Mouse (Mus musculus) gastrocnemius, adult 8-10 months (tissue): ENCODE data around the gene Rab11fip5. TPM values are rescaled to one million over a fixed set of nuclear protein-coding genes. Genes with fewer than 3 reads are reported as not detected.
A peak's percentile ranks its signal among the peaks of the same experiment; 100 is the strongest.

Source experiments
- DNase-seq, 2 experiments: peaks; one replicate each; pipeline ENCODE4 v3.0.0; 2022; ENCODE audit warnings: low spot score in 2 of 2
- total RNA-seq, 4 experiments: library from RNA; stranded (reverse); gene quantifications; 2 replicates each; pipeline ENCODE4 v1.2.4; 2022

The Rab11fip5 gene
- 10 to 100 TPM; 23.8 to 35.6 (median 30.0) TPM for total RNA-seq

- DNase-seq = no peak
Observed at GRCm38 (mm10) chr6:85373951-85374733, at the start of gene Rab11fip5. Rab11fip5 (minus strand) TSS chr6:85374634.

- no peak for DNase-seq
Observed at GRCm38 (mm10) chr6:85423836-85424379, 49.5 kb upstream of the Rab11fip5 start, which contains the start of gene Noto. Noto (plus strand) TSS chr6:85423886.

GRCm38 (mm10) chr6:85419150-85419549 is 44.7 kb upstream of the Rab11fip5 start:
- DNase-seq = no peak

- DNase-seq = no peak
Observed at GRCm38 (mm10) chr6:85415829-85416228, 41.4 kb upstream of the Rab11fip5 start.

- DNase-seq = no peak
Observed at GRCm38 (mm10) chr6:85410771-85411273, 36.4 kb upstream of the Rab11fip5 start.

GRCm38 (mm10) chr6:85409003-85409402 is 34.6 kb upstream of the Rab11fip5 start:
- DNase-seq = no peak

- DNase-seq = no peak
Observed at GRCm38 (mm10) chr6:85403039-85403438, 28.6 kb upstream of the Rab11fip5 start.

- no peak for DNase-seq
Observed at GRCm38 (mm10) chr6:85402613-85403012, 28.2 kb upstream of the Rab11fip5 start.

GRCm38 (mm10) chr6:85399715-85400114 is 25.3 kb upstream of the Rab11fip5 start:
- no peak for DNase-seq

- DNase-seq = no peak
Observed at GRCm38 (mm10) chr6:85397165-85397564, 22.7 kb upstream of the Rab11fip5 start.

- DNase-seq = no peak
Observed at GRCm38 (mm10) chr6:85395360-85395759, 20.9 kb upstream of the Rab11fip5 start.

- peak; percentile 26 to 34 for DNase-seq
Observed at GRCm38 (mm10) chr6:85391803-85392202, 17.4 kb upstream of the Rab11fip5 start.

GRCm38 (mm10) chr6:85388608-85389007 is 14.2 kb upstream of the Rab11fip5 start:
- DNase-seq = no peak

GRCm38 (mm10) chr6:85382791-85383190 is 8.4 kb upstream of the Rab11fip5 start:
- no peak for DNase-seq

GRCm38 (mm10) chr6:85381648-85382020 is 7.2 kb upstream of the Rab11fip5 start:
- no peak for DNase-seq

GRCm38 (mm10) chr6:85380901-85381647 is 6.6 kb upstream of the Rab11fip5 start:
- DNase-seq = no peak

- peak; percentile 76 to 77 for DNase-seq
Observed at GRCm38 (mm10) chr6:85380201-85380900, 5.9 kb upstream of the Rab11fip5 start.

- DNase-seq = no peak
Observed at GRCm38 (mm10) chr6:85378629-85379028, 4.2 kb upstream of the Rab11fip5 start.

- DNase-seq = no peak
Observed at GRCm38 (mm10) chr6:85377876-85378275, 3.4 kb upstream of the Rab11fip5 start.

GRCm38 (mm10) chr6:85377066-85377734 is 2.8 kb upstream of the Rab11fip5 start:
- DNase-seq = no peak

GRCm38 (mm10) chr6:85374734-85375114 is 290 bp upstream of the Rab11fip5 start:
- DNase-seq = peak; percentile 94 to 95
